21 mouse cellular contexts compared by ENCODE assay signal in genomic region chr5:139020595-139020994, GRCm38 (mm10). TPM values are rescaled to one million over a fixed set of nuclear protein-coding genes. Genes with fewer than 3 reads are reported as not detected.
A peak's percentile ranks its signal among the peaks of the same experiment; 100 is the strongest.
DNase-seq lines count a peak whose midpoint lies in the region; ATAC-seq lines count a peak whose summit lies in the region.
"Had no signal": no experiment of that assay in that cellular context is flagged by ENCODE, and none has a peak within 500 bp of the region (broad histone marks: within the 10 kb centered on the region; RNA-seq: fewer than 3 reads in every experiment).

No protein-coding gene starts in this region.

- 35% methylated on average over 6 of the region's 6 CpGs for WGBS in kidney, embryonic 16.5 days
- 76% methylated on average over 6 of the region's 6 CpGs for WGBS in forebrain, embryonic 11.5 days

- no peak overlapping the region for H3K27ac ChIP-seq in kidney, embryonic 16.5 days (ENCODE audit: low read length)
- H3K27ac ChIP-seq in forebrain, embryonic 11.5 days (ENCODE audit: low read depth, low read length): no peak overlapping the region
- H3K27ac ChIP-seq: embryonic facial prominence, embryonic 15.5 days; forebrain, embryonic 12.5 days; heart, adult 2 months; heart, embryonic 15.5 days; hindbrain, embryonic 10.5 days; hindbrain, embryonic 14.5 days had no signal

- DNase-seq in kidney, adult 18-20 months: peak; percentile 51
- peak; percentile 56 to 63 for DNase-seq in kidney, adult 8-10 months
- peak; percentile 62 to 69 for DNase-seq in kidney, postnatal 36 days
- no peak for DNase-seq in heart, postnatal 14 days
- no peak for DNase-seq in forebrain, embryonic 11.5 days (ENCODE audit: low spot score)
- DNase-seq: adrenal gland, adult 8-10 months; cerebellum, adult 11 months; cerebellum, adult 8-10 months; cerebellum, postnatal 14 days; embryo, embryonic 11 days; gastrocnemius, postnatal 14 days; heart, adult 2 months had no signal

- H3K9ac ChIP-seq in kidney, embryonic 16.5 days (replicated peaks; ENCODE audit: low read length): no peak overlapping the region
- H3K9ac ChIP-seq in forebrain, embryonic 11.5 days (ENCODE audit: low read length): no peak overlapping the region
- H3K9ac ChIP-seq: embryonic facial prominence, embryonic 15.5 days; forebrain, embryonic 12.5 days; heart, embryonic 15.5 days; hindbrain, embryonic 14.5 days had no signal

- H3K27me3 ChIP-seq in kidney, embryonic 16.5 days (ENCODE audit: insufficient read depth, low read length): no peaks in the 10 kb centered on the region
- H3K27me3 ChIP-seq in forebrain, embryonic 11.5 days (ENCODE audit: control insufficient read depth, insufficient read depth, low read length): no peaks in the 10 kb centered on the region
- H3K27me3 ChIP-seq: embryonic facial prominence, embryonic 15.5 days; forebrain, embryonic 12.5 days; heart, embryonic 15.5 days had no signal

- no peaks in the 10 kb centered on the region for H3K9me3 ChIP-seq in kidney, embryonic 16.5 days (ENCODE audit: low read length)
- H3K9me3 ChIP-seq in forebrain, embryonic 11.5 days (ENCODE audit: control insufficient read depth, low read length): no peaks in the 10 kb centered on the region
- H3K9me3 ChIP-seq: embryonic facial prominence, embryonic 15.5 days; forebrain, embryonic 12.5 days; heart, embryonic 15.5 days; hindbrain, embryonic 10.5 days had no signal

- peak; percentile 75 for ATAC-seq in kidney, embryonic 16.5 days (ENCODE audit: low FRiP score, low TSS enrichment)
- ATAC-seq in forebrain, embryonic 11.5 days (replicated peaks; ENCODE audit: low FRiP score): no peak
- ATAC-seq in megakaryocyte, adult 5-6 weeks (ENCODE audit: poor library complexity, severe bottlenecking): no peak
- ATAC-seq: forebrain, embryonic 16.5 days had no signal

- intact Hi-C loops in heart, postnatal 14 days (cut with DNase I): no loop called here

- no peak overlapping the region for H3K4me3 ChIP-seq in kidney, embryonic 16.5 days (ENCODE audit: low read length)
- no peak overlapping the region for H3K4me3 ChIP-seq in forebrain, embryonic 11.5 days (ENCODE audit: low read depth, low read length)
- H3K4me3 ChIP-seq: embryonic facial prominence, embryonic 15.5 days; forebrain, embryonic 12.5 days; heart, adult 2 months; heart, embryonic 15.5 days; hindbrain, embryonic 10.5 days had no signal

- no peaks in the 10 kb centered on the region for H3K36me3 ChIP-seq in kidney, embryonic 16.5 days (ENCODE audit: insufficient read depth, low read length)
- H3K36me3 ChIP-seq in forebrain, embryonic 11.5 days (ENCODE audit: control insufficient read depth, insufficient read depth, low read length): no peaks in the 10 kb centered on the region
- H3K36me3 ChIP-seq: forebrain, embryonic 12.5 days; heart, embryonic 15.5 days; hindbrain, embryonic 10.5 days had no signal

- H3K4me2 ChIP-seq in kidney, embryonic 16.5 days (replicated peaks; ENCODE audit: low read depth, low read length): no peak overlapping the region
- no peak overlapping the region for H3K4me2 ChIP-seq in forebrain, embryonic 11.5 days (ENCODE audit: low read depth, low read length, severe bottlenecking)
- H3K4me2 ChIP-seq: embryonic facial prominence, embryonic 15.5 days; forebrain, embryonic 12.5 days; heart, embryonic 11.5 days; heart, embryonic 15.5 days; hindbrain, embryonic 14.5 days had no signal

- H3K4me1 ChIP-seq in kidney, embryonic 16.5 days (ENCODE audit: insufficient read depth, low read length): peaks cover 17% of the 10 kb centered on the region
- no peaks in the 10 kb centered on the region for H3K4me1 ChIP-seq in forebrain, embryonic 11.5 days (replicated peaks; ENCODE audit: control insufficient read depth, insufficient read depth, low read length)
- H3K4me1 ChIP-seq: embryonic facial prominence, embryonic 15.5 days; forebrain, embryonic 12.5 days; hindbrain, embryonic 10.5 days had no signal

RNA-seq across cellular contexts. Expression of gene Pdgfa, which starts 23.4 kb away (rescaled TPM):
- 57.1 and 58.6 TPM in 2 replicates for polyA plus RNA-seq in kidney, embryonic 16.5 days (2015; fragmentation: Nextera tagmentation; extraction: Ambion mirVana)
- 10 to 100 TPM; 25.6 to 27.9 TPM for total RNA-seq in heart, postnatal 14 days (2021)
- 8.8 and 9.4 TPM in 2 replicates for polyA plus RNA-seq in forebrain, embryonic 11.5 days (2014; fragmentation: Nextera tagmentation; extraction: Ambion mirVana)
- total RNA-seq in megakaryocyte, adult 5-6 weeks (2015): 0.13 and 0.75 TPM in 2 replicates
- 0.07 and 0.12 TPM in 2 replicates for total RNA-seq in megakaryocyte, adult 5-6 weeks (2017)

Comparison
In these comparisons a context has a peak if more than half of its experiments do, and no peak if none do; other contexts are left out.
1. DNase-seq: peak in kidney, adult 18-20 months (single experiment), kidney, adult 8-10 months (2 of 2) and kidney, postnatal 36 days (2 of 2); none in heart, postnatal 14 days (0 of 2) and forebrain, embryonic 11.5 days (single experiment).
2. RNA of gene Pdgfa, which starts 23.4 kb away (total RNA-seq): 25.6 to 27.9 TPM in heart, postnatal 14 days; 0.07 to 0.75 TPM in megakaryocyte, adult 5-6 weeks; every median in the first group is over 10 times any median in the second.